Mouse (Mus musculus) cerebellum, postnatal 36 days (tissue): ENCODE results near the gene Adrm1.

ENCODE experiments used
- DNase-seq, 2 experiments: peaks; one replicate each; pipeline ENCODE4 v3.0.0; 2021 to 2022; ENCODE audit warnings: mixed read lengths in 2 of 2

Gene Adrm1

DNA sequence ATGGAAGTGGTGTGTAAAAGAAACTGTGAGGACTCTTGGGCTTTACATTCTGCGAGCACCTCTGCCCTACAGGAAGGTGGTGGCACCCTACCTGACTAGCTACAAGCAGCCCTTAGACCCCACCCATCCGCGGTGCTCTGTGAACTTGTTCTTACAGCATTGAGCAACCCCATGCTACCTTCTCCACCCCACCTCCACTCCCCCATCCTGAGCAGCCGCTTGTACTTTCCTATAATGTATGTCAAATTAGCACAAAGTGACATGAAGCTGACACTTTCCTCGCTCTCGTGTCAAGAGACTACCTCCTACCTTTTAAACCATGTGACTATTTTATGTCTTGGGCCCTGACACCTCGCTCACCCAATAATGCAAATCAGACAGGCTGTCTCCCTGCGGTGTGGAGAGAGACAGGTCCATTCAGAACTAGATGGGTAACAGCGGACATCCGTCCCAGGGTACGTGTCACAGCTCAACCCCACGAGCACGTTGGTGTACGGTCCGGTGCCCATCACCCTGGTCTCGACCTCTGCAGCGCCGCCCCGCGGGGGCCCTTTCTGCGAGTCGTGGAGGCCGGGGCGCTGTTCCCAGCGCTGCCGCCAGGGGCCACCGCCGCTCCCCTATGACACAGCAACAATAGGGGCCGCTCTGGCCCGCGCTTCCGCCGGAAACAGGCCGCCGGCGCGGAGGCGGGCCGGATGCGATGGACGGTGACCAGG, at the start of gene Adrm1:
Gene Adrm1, plus strand, starts transcription at position 680 of the 716 bp plus-strand sequence.
- DNase-seq = peak; percentile 98 to 99

DNA sequence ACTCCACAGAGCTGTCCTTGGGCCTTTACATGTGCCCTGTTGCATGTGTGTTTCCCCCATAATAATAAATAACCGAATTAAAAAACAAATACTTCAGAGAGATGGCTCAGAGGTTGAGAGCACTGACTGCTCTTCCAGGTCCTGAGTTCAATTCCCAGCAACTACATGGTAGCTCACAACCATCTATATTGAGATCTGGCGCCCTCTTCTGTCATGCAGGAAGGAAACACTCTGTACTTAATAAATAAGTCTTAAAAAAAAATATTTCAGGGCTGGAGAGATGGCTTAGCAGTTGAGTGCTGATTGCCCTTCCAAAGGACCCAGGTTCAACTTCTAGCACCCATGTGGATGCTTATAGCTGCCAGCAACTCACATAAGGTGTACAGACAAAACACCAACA, 47.1 kb upstream of the Adrm1 start:
- DNase-seq = no peak

DNA sequence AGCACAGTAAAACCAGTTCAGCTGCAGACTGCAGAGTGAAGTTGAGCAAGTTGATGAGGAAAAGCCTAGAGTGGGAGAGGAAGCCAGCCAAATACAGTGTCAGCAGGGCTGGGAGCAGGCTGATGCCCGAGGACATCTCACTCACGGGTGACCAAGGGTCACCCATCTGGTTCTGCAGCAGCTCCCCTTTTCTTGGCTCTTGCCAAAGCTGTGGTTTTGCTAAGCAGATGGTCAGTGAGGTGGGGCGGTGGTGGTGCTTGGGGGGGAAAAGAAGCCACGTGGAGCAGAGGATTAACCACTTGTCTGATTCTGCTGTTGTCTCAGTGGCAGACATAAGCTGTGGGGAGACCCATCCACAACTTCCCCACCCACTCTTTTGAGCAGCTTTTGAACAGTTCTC, 45.1 kb upstream of the Adrm1 start:
- DNase-seq = no peak

DNA sequence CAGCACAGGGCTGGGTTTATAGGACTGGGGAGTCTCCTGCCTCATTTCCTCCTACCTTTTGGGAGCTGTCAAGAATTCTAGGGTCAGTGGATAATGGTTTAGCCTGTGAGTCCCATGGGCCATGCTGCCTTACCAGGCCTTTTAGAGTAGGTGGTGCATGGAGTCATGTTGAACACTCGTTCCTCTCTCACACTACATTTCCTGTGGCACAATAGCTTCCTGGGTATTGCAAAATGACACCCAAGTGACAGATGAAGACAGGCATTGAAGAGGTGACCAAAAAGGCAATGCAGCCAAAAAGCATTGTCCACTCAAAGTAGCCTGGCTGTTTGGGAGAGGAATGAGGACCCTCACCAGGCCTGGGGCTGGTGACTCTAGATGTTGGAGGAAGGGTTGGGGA, 43.6 kb upstream of the Adrm1 start:
- no peak for DNase-seq

DNA sequence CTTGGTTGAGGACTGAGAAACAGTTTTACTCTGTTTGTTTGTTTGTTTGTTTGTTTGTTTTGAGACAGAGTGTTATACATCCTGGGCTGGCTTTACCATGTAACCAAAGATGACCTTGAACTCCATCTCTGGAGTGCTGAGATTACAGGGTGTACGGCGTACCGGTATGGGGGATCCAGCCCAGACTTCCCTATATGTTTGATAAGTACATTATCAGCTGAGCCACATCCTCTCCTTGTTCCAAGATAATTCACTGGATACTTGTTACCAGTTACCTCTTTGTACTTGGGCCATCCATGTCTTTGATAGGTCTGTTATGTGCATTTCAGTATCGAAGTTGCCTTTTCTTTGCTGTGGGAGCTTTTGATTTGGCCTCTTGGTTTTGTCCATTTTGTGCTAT, 38.1 kb upstream of the Adrm1 start:
- no peak for DNase-seq

DNA sequence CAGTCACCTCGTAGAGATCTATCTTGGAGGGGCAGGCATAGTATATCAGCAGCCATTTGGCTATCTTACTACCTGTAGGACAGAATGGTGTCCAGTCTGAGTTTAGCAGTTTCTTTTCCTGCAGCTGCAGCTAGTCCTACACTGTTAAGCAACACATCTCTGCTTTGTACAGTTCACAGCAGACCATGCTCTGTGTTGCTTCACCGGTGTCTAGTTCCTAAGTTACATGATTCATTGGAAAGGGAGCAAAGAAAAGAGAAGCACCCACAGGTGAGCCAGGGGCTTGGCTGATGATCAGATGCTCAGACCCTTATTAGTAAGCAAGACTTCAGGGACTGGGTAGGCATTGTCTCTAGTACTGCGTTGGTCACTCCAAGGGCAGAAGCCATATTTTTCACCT, 37.4 kb upstream of the Adrm1 start:
- no peak for DNase-seq

DNA sequence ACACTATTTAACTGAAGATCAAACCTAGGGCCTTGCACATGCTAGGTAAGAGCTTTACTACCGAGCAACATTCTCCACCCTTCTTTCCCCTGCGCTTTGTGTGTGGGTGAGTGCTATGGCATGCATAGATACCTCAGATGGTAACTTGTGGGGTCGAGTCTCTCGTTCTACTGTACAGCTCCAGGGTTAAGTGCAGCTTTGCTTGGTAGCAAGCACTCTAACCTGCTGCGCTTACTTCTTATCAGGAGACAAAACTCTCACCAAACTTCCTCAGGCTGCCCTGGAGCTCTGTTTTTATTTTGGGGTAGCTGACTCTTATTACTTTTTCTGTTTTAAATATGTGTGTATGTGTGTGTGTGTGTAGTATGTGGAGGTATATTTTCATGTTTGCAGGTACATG, 35.9 kb upstream of the Adrm1 start:
- no peak for DNase-seq

DNA sequence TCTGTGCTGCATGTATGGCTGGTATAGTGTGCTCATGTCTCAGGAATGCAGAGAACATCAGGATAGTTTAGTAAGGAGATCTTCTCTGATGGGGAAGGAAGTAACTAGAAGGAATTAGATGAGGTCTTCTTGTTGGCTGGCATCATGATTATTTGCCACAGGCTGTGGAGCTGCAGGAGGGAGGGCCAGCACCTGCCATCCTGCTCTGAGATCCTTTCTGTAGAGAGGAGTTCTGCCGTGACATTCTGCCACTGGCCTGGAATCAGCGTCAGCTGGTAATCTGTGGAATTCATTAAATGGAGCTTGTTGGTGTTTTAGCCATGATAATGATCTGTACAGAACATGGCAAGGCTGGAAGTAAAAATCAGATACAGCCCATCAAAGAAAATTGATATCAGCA, 25.2 kb upstream of the Adrm1 start:
- DNase-seq = peak; percentile 63 to 67

DNA sequence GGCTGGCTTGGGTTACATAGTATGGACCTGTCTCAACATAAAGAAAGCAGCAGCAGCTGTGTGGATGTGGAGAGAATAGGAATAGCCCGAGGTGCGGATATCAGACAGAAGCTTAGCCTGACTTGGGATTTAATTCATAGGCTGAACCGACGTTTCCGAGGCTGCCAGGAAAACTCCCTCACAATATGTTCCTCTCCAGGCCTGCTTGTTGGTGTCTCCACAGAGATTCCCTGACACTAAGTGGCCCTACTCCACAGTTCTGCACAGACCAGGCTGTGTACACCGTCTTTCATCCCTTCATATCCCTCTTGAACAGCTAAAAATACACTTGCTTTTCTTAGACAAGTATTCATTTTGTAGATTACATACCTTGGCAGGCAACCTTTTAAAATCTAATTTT, 23.9 kb upstream of the Adrm1 start:
- peak; percentile 29 to 48 for DNase-seq

DNA sequence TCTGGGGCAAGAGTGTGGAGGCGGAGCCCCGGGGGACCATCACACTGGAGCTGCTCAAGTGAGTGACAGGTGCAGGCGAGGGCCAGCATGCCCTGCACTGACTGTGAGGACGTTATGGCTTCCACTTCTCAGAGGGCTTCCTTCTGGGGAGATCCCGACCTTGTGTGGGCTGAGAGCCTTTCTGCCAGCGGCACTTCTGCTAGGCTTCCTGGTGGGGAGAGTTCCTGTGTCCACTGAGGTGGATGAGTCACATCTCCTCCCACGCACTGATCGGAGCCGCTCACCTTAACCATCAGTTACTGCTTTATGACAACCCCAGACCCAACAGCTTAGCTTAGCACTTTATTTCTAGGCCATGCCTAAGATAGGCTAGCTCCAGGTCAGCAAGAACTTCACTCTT, 22.7 kb upstream of the Adrm1 start:
- peak; percentile 44 to 45 for DNase-seq

DNA sequence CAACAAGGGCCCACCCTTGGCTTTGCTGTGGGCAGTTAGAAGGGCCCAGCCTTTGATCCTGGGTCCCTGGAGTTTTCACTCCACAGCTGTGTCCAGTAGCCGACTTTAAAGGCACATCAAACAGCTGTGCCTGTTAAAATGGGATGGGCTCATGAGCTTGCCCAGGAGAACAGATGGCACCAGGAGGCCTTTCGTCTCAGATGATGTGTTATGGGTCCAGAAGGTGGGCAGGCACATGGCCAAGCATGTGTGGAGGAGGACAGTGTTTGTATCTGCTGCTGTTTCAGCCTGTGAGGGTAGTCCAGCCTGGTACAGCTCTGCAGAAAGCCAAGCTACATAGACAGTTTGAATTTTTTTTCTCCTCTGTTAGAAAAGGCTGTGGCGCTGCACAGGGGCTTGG, 16.5 kb upstream of the Adrm1 start:
- peak; percentile 46 to 55 for DNase-seq

DNA sequence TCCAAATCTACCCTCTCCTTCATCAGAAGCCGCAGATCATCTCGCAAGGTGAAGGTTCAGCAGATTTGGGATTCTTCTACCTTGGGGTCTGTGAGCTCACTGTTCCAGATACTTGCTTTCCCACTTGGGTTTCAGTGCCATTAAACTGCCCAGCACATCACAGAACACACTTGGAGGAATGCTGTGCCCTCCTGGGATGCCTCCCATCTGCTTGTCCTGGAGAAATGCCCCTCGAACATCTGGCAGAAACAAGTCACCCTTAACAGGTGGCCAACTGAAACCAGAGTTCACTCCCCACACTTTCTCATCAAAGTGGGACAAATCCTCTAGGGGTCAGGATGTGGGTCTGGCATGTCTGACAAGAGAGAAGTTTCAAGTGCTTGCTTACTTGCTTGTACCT, 12.7 kb upstream of the Adrm1 start:
- DNase-seq = no peak

DNA sequence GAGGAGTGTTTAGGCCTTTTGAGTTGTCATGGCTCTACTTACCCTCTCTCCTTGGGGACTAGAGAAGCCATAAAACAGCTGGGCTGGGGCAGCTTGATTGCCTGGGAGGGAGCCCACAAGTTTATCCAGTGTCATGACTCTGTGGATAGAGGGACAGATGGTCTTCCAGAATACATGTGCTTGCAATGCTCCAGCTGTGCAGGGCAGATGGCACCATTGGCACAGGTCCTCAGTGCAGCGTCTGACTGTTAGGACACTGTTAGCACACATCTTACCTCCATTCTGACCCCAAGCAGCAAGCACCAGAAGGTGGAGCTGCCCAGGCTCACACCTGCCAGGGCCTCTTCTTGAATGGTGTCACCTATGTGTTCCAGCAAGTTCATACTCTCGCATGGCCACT, 5.4 kb upstream of the Adrm1 start:
- DNase-seq = peak in 1 of 2 experiments; percentile 36

DNA sequence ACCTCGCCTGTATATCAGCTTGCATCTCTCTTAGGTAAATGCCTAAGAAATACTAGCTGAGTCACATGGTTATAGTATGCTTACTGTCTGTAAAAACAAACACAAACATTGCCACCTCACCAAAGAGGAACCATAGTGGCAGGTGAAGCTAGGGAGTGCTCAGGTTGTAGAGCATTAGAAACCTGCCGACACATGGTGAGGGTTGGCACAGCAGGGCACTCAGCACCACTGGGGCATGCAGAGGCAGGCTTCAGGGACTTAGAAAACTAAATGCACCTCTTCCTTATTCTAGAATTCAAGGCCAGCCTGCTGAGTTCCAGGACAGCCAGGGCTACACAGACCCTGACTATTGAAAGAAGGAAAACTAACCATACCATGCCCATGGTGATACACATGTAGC, 4.4 kb upstream of the Adrm1 start:
- no peak for DNase-seq

DNA sequence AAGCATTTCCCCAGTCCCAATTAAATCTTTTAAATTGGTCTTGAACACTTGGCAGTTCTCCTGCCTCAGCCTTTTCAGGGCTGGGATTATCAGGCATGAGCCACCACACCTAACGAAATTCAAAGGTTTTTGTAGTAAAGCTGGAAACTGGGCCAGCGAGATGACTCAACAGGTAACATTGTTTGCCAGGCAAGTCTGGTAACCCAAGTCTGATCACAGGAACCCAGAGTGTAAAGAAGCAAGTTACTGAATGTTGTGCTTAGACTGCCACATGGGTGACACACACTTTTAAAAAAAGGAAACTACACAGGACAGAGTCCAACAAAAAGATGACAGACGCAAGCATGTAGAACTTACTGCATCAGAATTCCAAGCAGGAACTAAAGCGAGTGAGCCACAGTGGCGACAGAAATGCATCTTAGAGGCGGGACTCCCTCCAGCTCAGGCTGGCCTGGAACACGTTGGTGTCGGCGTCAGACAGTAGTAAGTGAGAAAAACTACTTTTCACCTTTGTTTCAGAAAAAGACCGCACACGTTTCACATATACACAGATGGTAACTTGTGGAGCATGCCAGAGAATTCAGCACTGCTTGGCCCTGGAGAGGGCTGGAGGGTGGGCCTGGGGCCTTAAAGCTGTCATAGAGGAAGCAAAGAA, 1.0 kb upstream of the Adrm1 start:
- no peak for DNase-seq

DNA sequence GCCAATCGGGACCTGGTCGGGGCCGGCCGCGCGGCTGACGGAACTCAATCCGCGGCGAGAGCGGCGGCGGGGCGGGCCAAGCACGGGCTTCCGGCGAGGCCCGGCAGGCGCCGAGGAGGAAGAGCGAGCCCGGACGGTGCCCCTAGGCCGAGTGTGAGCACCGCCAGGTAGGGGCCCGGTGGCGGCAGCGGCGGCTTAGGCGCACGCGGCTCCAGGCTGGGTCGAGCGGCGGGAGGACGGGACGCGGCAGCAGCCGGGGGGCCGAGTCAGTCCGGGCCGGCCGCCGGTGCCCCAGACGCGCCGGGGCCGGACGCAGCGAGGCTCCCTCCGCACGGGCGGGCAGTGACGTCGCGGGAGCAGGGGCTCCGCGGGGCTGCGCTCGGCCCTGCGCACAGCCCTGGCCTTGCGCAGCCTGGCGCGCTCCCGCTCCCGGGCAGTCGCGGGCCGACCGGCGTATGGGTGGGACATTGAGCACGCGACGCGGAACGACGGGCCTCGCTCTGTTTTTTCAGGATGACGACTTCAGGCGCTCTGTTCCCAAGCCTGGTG, 311 bp downstream of the Adrm1 start:
- DNase-seq = no peak

DNA sequence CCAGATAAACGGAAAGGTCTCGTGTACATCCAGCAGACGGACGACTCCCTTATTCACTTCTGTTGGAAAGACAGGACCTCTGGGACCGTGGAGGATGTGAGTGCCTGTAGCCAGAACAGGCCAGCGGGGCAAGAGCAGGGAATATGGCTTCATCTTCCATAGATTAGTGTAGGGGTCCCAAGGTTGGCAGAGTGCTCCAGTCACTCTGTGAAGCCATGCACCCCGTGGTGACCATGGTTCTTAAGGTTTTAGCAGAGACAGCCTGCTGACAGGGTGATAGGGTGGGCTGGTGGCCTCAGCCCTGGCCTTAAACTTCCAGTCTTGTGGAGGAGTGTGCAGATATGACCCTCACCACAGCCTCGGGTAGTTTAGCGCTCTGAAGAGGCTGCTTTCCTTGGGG, 867 bp downstream of the Adrm1 start:
- DNase-seq = peak in 1 of 2 experiments; percentile 26

DNA sequence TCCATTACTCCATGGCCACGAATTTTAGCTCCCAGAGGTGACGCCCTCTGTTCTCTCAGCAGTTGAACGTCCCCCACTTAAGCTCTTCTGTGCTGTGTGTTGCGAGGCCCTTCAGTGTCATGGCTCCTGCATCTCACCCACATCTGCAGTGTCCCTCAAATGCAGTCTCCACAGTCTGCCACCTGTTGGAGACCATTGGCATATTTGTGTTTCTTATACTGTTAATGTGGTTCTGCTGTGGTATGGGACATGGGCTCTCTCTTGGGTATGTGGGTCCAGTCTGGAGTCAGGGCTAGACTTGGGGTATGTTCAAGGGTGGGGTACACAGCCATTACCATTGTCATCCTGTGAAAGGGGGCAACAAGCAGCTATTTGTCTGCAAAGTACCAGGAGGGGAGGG, 1.9 kb downstream of the Adrm1 start:
- DNase-seq = no peak

DNA sequence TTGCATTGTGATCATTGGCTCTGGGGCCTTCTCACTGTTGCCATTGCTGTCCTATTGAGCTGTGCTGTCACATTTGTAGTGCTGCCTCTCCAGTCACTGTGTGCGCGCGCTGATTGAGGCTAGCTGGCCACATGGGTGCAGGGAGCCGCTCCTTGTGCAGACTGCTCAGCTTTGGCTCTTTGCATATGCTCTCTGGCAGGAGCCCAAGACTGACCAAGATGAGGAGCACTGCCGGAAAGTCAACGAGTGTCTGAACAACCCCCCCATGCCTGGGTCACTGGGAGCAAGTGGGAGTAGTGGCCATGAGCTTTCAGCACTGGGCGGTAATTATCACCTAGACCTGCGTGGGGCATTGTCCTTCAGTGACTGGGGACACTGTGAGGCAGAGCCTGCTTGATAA, 2.4 kb downstream of the Adrm1 start:
- DNase-seq = peak; percentile 31 to 33

DNA sequence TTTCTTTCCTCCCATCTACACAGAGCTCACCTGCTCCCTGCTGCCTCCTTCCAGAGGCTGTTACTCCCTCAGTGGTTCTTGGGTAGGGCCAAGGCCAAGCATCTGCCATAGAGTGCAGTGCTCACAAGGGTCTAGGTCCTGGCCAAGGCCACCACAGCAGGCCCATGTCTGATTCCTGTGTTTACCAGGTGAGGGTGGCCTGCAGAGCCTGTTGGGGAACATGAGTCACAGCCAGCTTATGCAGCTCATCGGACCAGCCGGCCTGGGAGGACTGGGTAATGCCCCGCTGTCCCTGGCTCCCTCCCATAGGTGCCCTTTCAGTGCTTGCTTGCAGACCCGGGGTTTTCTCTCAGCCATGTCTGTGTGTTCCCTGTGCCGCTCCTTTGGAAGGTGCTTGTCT, 2.8 kb downstream of the Adrm1 start:
- DNase-seq = no peak

DNA sequence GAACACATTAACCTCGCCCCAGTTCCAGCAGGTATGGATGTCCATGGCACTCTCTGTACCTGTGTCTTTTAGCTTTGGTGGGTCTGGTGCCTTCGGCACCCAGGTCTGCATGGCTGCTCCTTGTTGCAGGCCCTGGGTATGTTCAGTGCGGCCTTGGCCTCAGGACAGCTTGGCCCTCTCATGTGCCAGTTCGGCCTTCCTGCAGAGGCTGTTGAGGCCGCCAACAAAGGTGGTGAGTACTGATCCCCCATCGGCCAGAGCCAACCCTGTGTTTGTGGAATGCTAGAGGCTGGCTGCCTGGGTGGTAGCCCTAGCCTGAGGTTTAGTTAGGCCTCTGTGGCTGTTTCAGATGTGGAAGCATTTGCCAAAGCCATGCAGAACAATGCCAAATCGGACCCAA, 4.4 kb downstream of the Adrm1 start:
- DNase-seq = no peak

DNA sequence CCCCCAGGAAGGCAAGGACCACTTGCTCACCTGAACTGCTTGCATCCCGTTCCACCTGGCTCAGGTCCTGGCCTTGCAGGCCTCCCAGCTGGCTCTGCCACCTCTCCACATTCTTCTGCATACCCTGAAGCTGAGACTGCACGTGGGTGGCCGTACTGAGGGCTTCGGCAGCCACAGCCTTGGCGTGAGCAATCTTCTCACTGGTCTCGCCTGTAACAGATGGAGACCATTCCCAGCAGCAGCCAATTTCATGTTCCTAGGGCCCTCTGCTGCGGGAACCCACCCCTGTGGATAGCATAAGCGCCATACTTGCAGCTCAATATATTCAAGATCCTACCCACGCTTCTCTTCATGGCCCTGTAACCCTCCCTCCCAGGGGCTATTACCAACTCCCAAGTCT, 10.3 kb downstream of the Adrm1 start:
- no peak for DNase-seq

DNA sequence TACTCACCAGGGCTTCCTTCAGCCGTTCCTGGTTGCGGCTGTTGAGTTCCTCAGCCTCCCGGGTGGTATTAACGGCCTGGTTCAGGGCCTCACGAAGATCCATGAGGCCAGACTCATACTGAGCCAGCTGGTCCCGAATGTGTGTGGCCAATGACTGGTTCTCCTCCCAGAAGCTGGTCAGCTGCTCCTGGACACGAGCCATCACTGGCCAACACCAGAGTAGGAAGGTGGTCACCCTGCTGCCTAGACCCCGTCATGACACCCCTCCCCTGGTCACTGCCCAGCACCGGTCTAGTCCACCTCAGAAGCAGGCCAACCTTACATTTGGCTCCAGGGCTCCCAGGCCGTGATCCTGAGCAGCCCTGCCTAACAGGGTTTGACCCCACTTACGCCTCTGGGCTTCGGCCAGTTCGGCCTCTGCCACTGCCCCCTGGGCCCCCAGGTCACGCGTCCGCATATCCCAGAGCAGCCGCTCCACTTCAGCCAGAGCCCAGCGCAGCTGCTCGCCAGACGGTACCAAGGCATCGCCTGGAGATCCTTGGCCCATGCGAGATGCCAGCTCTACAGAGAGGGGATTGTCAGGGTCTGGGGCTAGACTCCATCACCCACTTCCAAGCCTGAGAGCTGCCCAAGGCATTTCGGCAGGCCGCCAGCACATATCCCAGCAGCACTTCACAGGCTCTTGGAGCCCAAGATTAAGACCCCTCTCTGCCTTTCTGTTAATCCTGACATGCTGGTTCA, 12.9 kb downstream of the Adrm1 start:
- no peak for DNase-seq

DNA sequence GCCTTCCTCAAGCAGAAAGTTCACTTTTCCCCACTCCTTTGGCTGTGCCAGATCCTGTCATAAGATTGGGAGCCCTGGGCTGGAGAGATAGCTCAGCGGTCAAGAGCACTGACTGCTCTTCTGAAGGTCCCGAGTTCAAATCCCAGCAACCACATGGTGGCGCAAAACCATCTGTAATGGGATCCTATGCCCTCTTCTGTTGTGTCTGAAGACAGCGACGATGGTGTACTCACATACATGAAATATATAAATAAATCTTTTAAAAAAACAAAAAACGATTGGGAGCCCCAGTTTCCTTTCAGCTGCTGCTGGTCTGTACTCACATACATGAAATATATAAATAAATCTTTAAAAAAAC, 13.4 kb downstream of the Adrm1 start:
- no peak for DNase-seq
